Mouse (Mus musculus) cerebellum, adult (tissue): ENCODE data around the gene Irf8.
"Not testable (repeated sequence)": the region's sequence is repeated elsewhere in the genome, so short reads cannot be mapped to it uniquely, and the experiment has no call there.

ENCODE experiments used
- ATAC-seq: cut with Nextera tagmentation; 2 replicates; pipeline ENCODE4 v1.9.2; 2017; ENCODE audit warnings: mild to moderate bottlenecking, moderate library complexity, mixed read lengths; ENCODE audit not compliant: insufficient number of reproducible peaks, low FRiP score, low TSS enrichment

Gene Irf8

GRCm38 (mm10) chr8:120787631-120788030 is 51.5 kb downstream of the Irf8 start:
- ATAC-seq: no peak

- ATAC-seq: no peak
These were observed 56.6 kb downstream of the Irf8 start for GRCm38 (mm10) chr8:120792710-120793109.

GRCm38 (mm10) chr8:120795944-120796635 is 59.9 kb downstream of the Irf8 start:
- peak; percentile 39; the same call in 1 of the 2 replicates for ATAC-seq

GRCm38 (mm10) chr8:120797019-120797727 is 61.0 kb downstream of the Irf8 start:
- ATAC-seq: no peak

- ATAC-seq: no peak
These were observed 64.2 kb downstream of the Irf8 start for GRCm38 (mm10) chr8:120800308-120800865.

GRCm38 (mm10) chr8:120803661-120804375 is 67.7 kb downstream of the Irf8 start:
- not testable (repeated sequence) for ATAC-seq

- no peak for ATAC-seq
These were observed 68.6 kb downstream of the Irf8 start for GRCm38 (mm10) chr8:120804741-120805140.
